Mouse (Mus musculus) CH12.LX (cell line): ENCODE data around the gene 3110009E18Rik. TPM values are rescaled to one million over a fixed set of nuclear protein-coding genes. Genes with fewer than 3 reads are reported as not detected.

Experiments used
- DNase-seq: peaks from one replicate; pipeline ENCODE4 v3.0.0-alpha.2; 2013; ENCODE audit errors: extremely low read depth
- H3K27ac ChIP-seq: 2 replicates; pipeline ENCODE4 v1.5.1; 2012; ENCODE audit warnings: low read depth, mild to moderate bottlenecking, control low read depth, moderate library complexity; ENCODE audit not compliant: insufficient read depth
- H3K27me3 ChIP-seq: replicated peaks from 2 replicates; pipeline ENCODE3; 2012; ENCODE audit warnings: inconsistent platforms
- H3K36me3 ChIP-seq, 2 experiments: replicated peaks in 1 of 2; 2 replicates each; pipeline versions ENCODE3 to v1.6.1; 2012; ENCODE audit warnings: inconsistent platforms in 1 of 2, low read length in 1 of 2, mild to moderate bottlenecking in 1 of 2, mixed read lengths in 1 of 2, moderate library complexity in 1 of 2; ENCODE audit not compliant: control insufficient read depth in 1 of 2, insufficient read depth in 1 of 2
- H3K4me1 ChIP-seq, 2 experiments: 2 replicates each; pipeline ENCODE4 v1.6.1; 2012; ENCODE audit warnings: inconsistent platforms in 1 of 2, moderate library complexity in 1 of 2; ENCODE audit not compliant: insufficient read depth in 2 of 2, control insufficient read depth in 1 of 2
- H3K4me2 ChIP-seq: 2 replicates; pipeline ENCODE4 v1.6.1; 2012; ENCODE audit warnings: low read depth, mild to moderate bottlenecking, control low read depth; ENCODE audit not compliant: poor library complexity, insufficient read depth, severe bottlenecking
- H3K4me3 ChIP-seq, 3 experiments: fragments of 150-350 bp in 1 of 3; sonication (generic) in 1 of 3; replicated peaks in 1 of 3; 2 replicates each; pipeline versions ENCODE3 to v1.5.1; 2011 to 2012; ENCODE audit warnings: low read depth in 2 of 3, low read length in 2 of 3, mild to moderate bottlenecking in 2 of 3, moderate library complexity in 2 of 3, control low read depth in 1 of 3, improper control_type of control experiment in 1 of 3, inconsistent platforms in 1 of 3, mixed read lengths in 1 of 3; ENCODE audit not compliant: poor library complexity in 1 of 3
- H3K79me2 ChIP-seq: replicated peaks from 2 replicates; pipeline ENCODE4 v1.6.1; 2012; ENCODE audit warnings: mild to moderate bottlenecking, moderate library complexity; ENCODE audit not compliant: control insufficient read depth, poor library complexity, insufficient read depth, severe bottlenecking; ENCODE audit errors: extremely low read depth
- H3K9ac ChIP-seq: 2 replicates; pipeline ENCODE4 v1.6.1; 2012; ENCODE audit warnings: low read depth, mild to moderate bottlenecking, control low read depth, moderate library complexity; ENCODE audit not compliant: insufficient read depth
- H3K9me3 ChIP-seq: replicated peaks from 2 replicates; pipeline ENCODE3; 2012; ENCODE audit warnings: low read length, inconsistent platforms, mixed read lengths
- BHLHE40 ChIP-seq: IDR thresholded peaks from 2 replicates; pipeline ENCODE4 v1.6.1; 2011; ENCODE audit warnings: mild to moderate bottlenecking, low read depth, low read length, improper control_type of control experiment
- CHD1 ChIP-seq: IDR thresholded peaks from 2 replicates; pipeline ENCODE4 v1.6.1; 2012; ENCODE audit warnings: low read depth, low read length, improper control_type of control experiment, inconsistent platforms
- CHD2 ChIP-seq: IDR thresholded peaks from 2 replicates; pipeline ENCODE4 v1.6.1; 2011; ENCODE audit warnings: low read length, improper control_type of control experiment
- CTCF ChIP-seq, 2 experiments: IDR thresholded peaks in 1 of 2; conservative IDR thresholded peaks in 1 of 2; 2 replicates each; pipeline ENCODE4 v1.5.1; 2011 to 2012; ENCODE audit warnings: low read depth in 2 of 2, low read length in 2 of 2, improper control_type of control experiment in 1 of 2, inconsistent platforms in 1 of 2, mild to moderate bottlenecking in 1 of 2, moderate library complexity in 1 of 2
- ELF1 ChIP-seq: IDR thresholded peaks from 2 replicates; pipeline ENCODE4 v1.6.1; 2014; ENCODE audit warnings: low read depth, mild to moderate bottlenecking, inconsistent platforms, low read length, improper control_type of control experiment
- EP300 ChIP-seq: IDR thresholded peaks from 2 replicates; pipeline ENCODE4 v1.6.1; 2011; ENCODE audit warnings: low read length, improper control_type of control experiment
- GABPA ChIP-seq: IDR thresholded peaks from 2 replicates; pipeline ENCODE4 v1.6.1; 2012; ENCODE audit warnings: low read depth, low read length, improper control_type of control experiment, inconsistent platforms; ENCODE audit not compliant: insufficient replicate concordance
- HCFC1 ChIP-seq: IDR thresholded peaks from 2 replicates; pipeline ENCODE4 v1.6.1; 2012; ENCODE audit warnings: low read depth, mild to moderate bottlenecking, inconsistent platforms, low read length, improper control_type of control experiment
- IRF4 ChIP-seq: IDR thresholded peaks from 2 replicates; pipeline ENCODE4 v1.6.1; 2014; ENCODE audit warnings: low read depth, mild to moderate bottlenecking, inconsistent platforms, low read length, improper control_type of control experiment
- JUND ChIP-seq: conservative IDR thresholded peaks from 2 replicates; pipeline ENCODE4 v1.6.1; 2011; ENCODE audit warnings: low read depth, low read length, improper control_type of control experiment
- MAFK ChIP-seq: IDR thresholded peaks from 2 replicates; pipeline ENCODE4 v1.6.1; 2011; ENCODE audit warnings: low read length, improper control_type of control experiment; ENCODE audit not compliant: insufficient replicate concordance
- MAX ChIP-seq: IDR thresholded peaks from 2 replicates; pipeline ENCODE4 v1.6.1; 2011; ENCODE audit warnings: low read length, improper control_type of control experiment
- MEF2A ChIP-seq: IDR thresholded peaks from 2 replicates; pipeline ENCODE4 v1.6.1; 2014; ENCODE audit warnings: low read depth, mild to moderate bottlenecking, inconsistent platforms, low read length, improper control_type of control experiment, borderline replicate concordance
- MYC ChIP-seq: IDR thresholded peaks from 2 replicates; pipeline ENCODE4 v1.6.1; 2011; ENCODE audit warnings: low read depth, mild to moderate bottlenecking, improper control_type of control experiment, low read length
- NRF1 ChIP-seq: IDR thresholded peaks from 2 replicates; pipeline ENCODE4 v1.6.1; 2014; ENCODE audit warnings: low read depth, mild to moderate bottlenecking, inconsistent platforms, low read length, improper control_type of control experiment, moderate library complexity
- PAX5 ChIP-seq: IDR thresholded peaks from 2 replicates; pipeline ENCODE4 v1.6.1; 2012; ENCODE audit warnings: low read length, inconsistent platforms, mixed read lengths
- POLR2A ChIP-seq: IDR thresholded peaks from 2 replicates; pipeline ENCODE4 v1.6.1; 2011; ENCODE audit warnings: low read depth, mild to moderate bottlenecking, improper control_type of control experiment, low read length
- POLR2AphosphoS2 ChIP-seq: IDR thresholded peaks from 2 replicates; pipeline ENCODE4 v1.6.1; 2011; ENCODE audit warnings: low read depth, low read length, improper control_type of control experiment
- RAD21 ChIP-seq: IDR thresholded peaks from 2 replicates; pipeline ENCODE4 v1.6.1; 2011; ENCODE audit warnings: low read depth, mild to moderate bottlenecking, low read length, improper control_type of control experiment, moderate library complexity
- RCOR1 ChIP-seq: conservative IDR thresholded peaks from 2 replicates; pipeline ENCODE4 v1.6.1; 2012; ENCODE audit warnings: low read depth, mild to moderate bottlenecking, inconsistent platforms, low read length, improper control_type of control experiment
- SIN3A ChIP-seq: IDR thresholded peaks from 2 replicates; pipeline ENCODE4 v1.6.1; 2012; ENCODE audit warnings: low read length, improper control_type of control experiment, inconsistent platforms
- SMC3 ChIP-seq: IDR thresholded peaks from 2 replicates; pipeline ENCODE4 v1.6.1; 2011; ENCODE audit warnings: low read depth, low read length, improper control_type of control experiment
- TBP ChIP-seq: conservative IDR thresholded peaks from 2 replicates; pipeline ENCODE4 v1.6.1; 2011; ENCODE audit warnings: low read depth, low read length, improper control_type of control experiment
- TCF12 ChIP-seq: IDR thresholded peaks from 2 replicates; pipeline ENCODE4 v1.6.1; 2014; ENCODE audit warnings: low read depth, mild to moderate bottlenecking, inconsistent platforms, low read length, improper control_type of control experiment
- UBTF ChIP-seq: IDR thresholded peaks from 2 replicates; pipeline ENCODE4 v1.6.1; 2012; ENCODE audit warnings: low read depth, mild to moderate bottlenecking, inconsistent platforms, low read length, improper control_type of control experiment, moderate library complexity
- USF1 ChIP-seq: IDR thresholded peaks from 2 replicates; pipeline ENCODE4 v1.6.1; 2014; ENCODE audit warnings: low read depth, mild to moderate bottlenecking, inconsistent platforms, low read length, improper control_type of control experiment
- ZC3H11A ChIP-seq: IDR thresholded peaks from 2 replicates; pipeline ENCODE4 v1.6.1; 2012; ENCODE audit warnings: low read depth, mild to moderate bottlenecking, inconsistent platforms, low read length, improper control_type of control experiment
- ZKSCAN1 ChIP-seq: IDR thresholded peaks from 2 replicates; pipeline ENCODE4 v1.6.1; 2012; ENCODE audit warnings: low read depth, inconsistent platforms, low read length, improper control_type of control experiment, borderline replicate concordance
- ZMIZ1 ChIP-seq: IDR thresholded peaks from 2 replicates; pipeline ENCODE4 v1.6.1; 2012; ENCODE audit warnings: low read depth, mild to moderate bottlenecking, inconsistent platforms, low read length, improper control_type of control experiment
- ZNF384 ChIP-seq: IDR thresholded peaks from 2 replicates; pipeline ENCODE4 v1.6.1; 2012; ENCODE audit warnings: low read depth, low read length, improper control_type of control experiment, inconsistent platforms
- dilution Hi-C: fragments of 300-500 bp; cut with MboI; formaldehyde crosslinking; loops from 2 replicates; pipeline ENCODE4 v1.14.3; 2020; ENCODE audit warnings: low sequenced_read_pairs; ENCODE audit not compliant: extremely low pct_unique_long_range_greater_than_20kb, extremely low pct_ligation_motif_present
- in situ Hi-C: fragments of 300-500 bp; cut with MboI; formaldehyde crosslinking; loops from 3 replicates; pipeline ENCODE4 v1.14.3; 2019; ENCODE audit warnings: low sequenced_read_pairs, low pct_ligation_motif_present, low pct_unique_long_range_greater_than_20kb, mixed read lengths
- polyA plus RNA-seq: library from polyadenylated mRNA; unstranded; fragments of >175 nt; gene quantifications from 2 replicates; pipeline ENCODE4 v1.2.1, GENCODE M21; 2012; ENCODE audit warnings: low read depth; ENCODE audit not compliant: insufficient read length
- total RNA-seq, 2 experiments: library from RNA; depleted of rRNA; stranded (reverse); fragments of 300-350 nt in 1 of 2; fragments of >200 nt in 1 of 2; gene quantifications; 2 replicates each; pipeline ENCODE4 v1.2.3; 2012 to 2014

3110009E18Rik gene
- total and polyA plus RNA-seq, 3 experiments, result 2.7 to 5.9 (median 4.6) TPM

GRCm38 (mm10) chr1:120229723-120230471, 108.9 kb downstream of the 3110009E18Rik start:
- in situ Hi-C loops (loop anchor here (10.0 kb wide), 1 partner anchor 305 kb away; no protein-coding TSS in a partner anchor), dilution Hi-C loops (no loop called here)
- Histone ChIP-seq H3K4me2 (no peak overlapping the region), H3K4me3 (no peak overlapping the region), H3K27me3 (no peaks in the 10 kb centered on the region), H3K9me3 (no peaks in the 10 kb centered on the region), H3K4me1 (0 out of 4 replicates have a peak, but pooled peaks cover 0 to 4% of the 10 kb centered on the region in 2 experiments), H3K9ac (no peak overlapping the region), H3K36me3 (peaks cover 0 to 18% of the 10 kb centered on the region in 2 experiments), H3K27ac (no peak overlapping the region), H3K79me2 (no peaks in the 10 kb centered on the region)
- TF ChIP-seq MYC (no peak), CHD1 (no peak), PAX5 (no peak), JUND (no peak), CHD2 (no peak), EP300 (no peak), UBTF (no peak), POLR2A (no peak), TCF12 (no peak), MEF2A (no peak), ZKSCAN1 (no peak), BHLHE40 (no peak), POLR2AphosphoS2 (no peak), IRF4 (no peak), SIN3A (no peak), USF1 (no peak), GABPA (no peak), MAX (no peak), ZNF384 (no peak), RCOR1 (no peak)
- DNase-seq, result no peak

GRCm38 (mm10) chr1:120231334-120231733, 110.3 kb downstream of the 3110009E18Rik start:
- Histone ChIP-seq H3K4me1 (peaks cover 3 to 4% of the 10 kb centered on the region in 2 experiments; a peak in 1 of 4 replicates), H3K27ac (no peak overlapping the region), H3K27me3 (no peaks in the 10 kb centered on the region), H3K36me3 (peaks cover 0 to 18% of the 10 kb centered on the region in 2 experiments), H3K79me2 (no peaks in the 10 kb centered on the region), H3K9me3 (no peaks in the 10 kb centered on the region), H3K4me3 (no peak overlapping the region), H3K4me2 (no peak overlapping the region), H3K9ac (no peak overlapping the region)
- peak; percentile 37 for DNase-seq
- in situ Hi-C loops, result loop anchor here (10.0 kb wide), 1 partner anchor 303 kb away; no protein-coding TSS in a partner anchor
- TF ChIP-seq TCF12 (no peak), RAD21 (peak; percentile 67), POLR2AphosphoS2 (no peak), TBP (no peak), CHD2 (no peak), SMC3 (peak; percentile 86), CHD1 (no peak), ELF1 (0 out of 2 replicates have a peak, but pooled peaks have one; percentile 17), MYC (no peak), NRF1 (0 out of 2 replicates have a peak, but pooled peaks have one; percentile 25), ZC3H11A (peak; percentile 31), MAFK (no peak), IRF4 (peak; percentile 36; the same call in 1 of the 2 replicates), HCFC1 (no peak), UBTF (no peak), CTCF (conservative IDR thresholded peaks at IDR 0.05 in 1 of 2, IDR thresholded peaks at IDR 0.05 in 1 of 2; ENCODE audit: low read depth in 2 of 2, low read length in 2 of 2) (peak; percentile 43 to 80), JUND (no peak), ZMIZ1 (no peak)
- dilution Hi-C loops, result no loop called here
